Mouse (Mus musculus) lung, postnatal 0 days (tissue): Measurements from ENCODE around the gene Tmem104.

Experiments
- CTCF ChIP-seq: IDR thresholded peaks from 2 replicates; pipeline ENCODE4 v1.5.1; 2016; ENCODE audit warnings: antibody characterized with exemption, mild to moderate bottlenecking
- EP300 ChIP-seq: IDR thresholded peaks from 2 replicates; pipeline ENCODE4 v1.6.1; 2016; ENCODE audit warnings: antibody characterized with exemption, mild to moderate bottlenecking, control low read depth

DNA sequence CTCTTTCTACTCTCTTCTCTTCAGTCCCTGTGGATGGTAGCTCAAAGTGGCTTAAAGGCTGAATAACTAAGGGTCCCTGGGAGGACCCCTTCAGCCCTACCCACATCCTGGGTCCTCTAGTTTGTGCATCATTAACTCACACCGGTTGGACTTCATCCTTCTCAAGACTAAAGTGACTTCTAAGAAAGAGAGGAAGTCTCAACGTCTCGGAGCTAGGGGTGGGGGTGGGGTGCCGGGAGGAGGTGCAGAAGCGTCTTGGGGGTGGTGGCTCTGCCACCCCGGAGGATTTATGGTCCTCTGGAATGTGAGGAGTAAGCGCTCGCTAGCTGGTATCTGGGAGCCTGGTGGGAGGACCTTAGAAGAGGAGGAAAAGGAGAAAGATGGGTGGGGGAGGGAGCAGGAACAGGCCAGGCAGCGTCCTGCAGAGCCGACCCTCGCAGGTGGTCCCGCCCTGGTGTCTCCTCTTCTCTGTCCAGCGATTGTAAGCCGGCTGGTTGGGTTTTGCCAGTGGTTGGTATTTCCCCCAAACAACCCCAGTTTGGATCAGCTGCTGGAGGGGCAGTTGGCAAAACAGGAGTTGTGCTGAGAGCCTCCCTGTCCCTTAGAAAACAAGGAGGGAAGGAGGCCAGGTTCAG, 22.8 kb upstream of the Tmem104 start:
- TF ChIP-seq CTCF (no peak), EP300 (no peak)
